Mouse (Mus musculus) ZHBTc4 (cell line): ENCODE data around the gene Cldn15.
A peak's percentile ranks its signal among the peaks of the same experiment; 100 is the strongest.
"Not testable (repeated sequence)": the region's sequence is repeated elsewhere in the genome, so short reads cannot be mapped to it uniquely, and the experiment has no call there.

Experiments used
- DNase-seq: peaks from one replicate; pipeline ENCODE4 v3.0.0-alpha.2; 2011; ENCODE audit warnings: low read depth, low spot score

Gene Cldn15

GRCm38 (mm10) chr5:136966331-136966730 lies at the start of gene Cldn15:
Gene Cldn15 (plus strand): TSS chr5:136966616.
- peak; percentile 59 for DNase-seq

DNA sequence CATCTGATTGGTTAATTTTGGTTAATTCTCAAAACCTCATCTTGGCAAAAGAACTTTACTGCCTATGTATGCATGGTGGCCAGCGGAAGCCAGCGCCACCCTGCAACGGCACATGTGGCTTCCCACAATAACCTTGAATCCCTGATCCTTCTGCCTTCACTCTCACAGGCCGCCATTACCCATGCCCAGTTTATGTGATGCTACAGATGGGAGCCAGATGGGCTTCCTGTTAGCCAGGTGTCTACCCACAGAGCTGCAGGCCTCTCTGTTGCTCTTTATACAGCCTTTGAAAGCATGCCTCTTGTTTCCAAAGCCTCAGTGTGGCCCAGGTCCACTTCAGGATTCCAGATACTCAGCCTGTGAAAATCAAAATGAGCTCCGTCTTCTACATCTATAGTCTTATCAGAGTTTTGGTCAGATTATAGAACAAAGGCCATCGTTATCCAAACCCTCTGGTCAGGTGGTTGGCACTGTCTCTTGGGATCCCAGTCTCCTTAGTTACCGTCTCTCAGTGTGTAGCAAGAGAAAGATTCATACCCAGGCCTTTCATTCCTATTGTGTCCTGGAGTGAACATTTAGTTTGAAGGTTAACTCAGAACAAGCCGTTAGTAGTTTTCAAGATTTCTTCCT lies 48.7 kb upstream of the Cldn15 start:
- no peak for DNase-seq

DNA sequence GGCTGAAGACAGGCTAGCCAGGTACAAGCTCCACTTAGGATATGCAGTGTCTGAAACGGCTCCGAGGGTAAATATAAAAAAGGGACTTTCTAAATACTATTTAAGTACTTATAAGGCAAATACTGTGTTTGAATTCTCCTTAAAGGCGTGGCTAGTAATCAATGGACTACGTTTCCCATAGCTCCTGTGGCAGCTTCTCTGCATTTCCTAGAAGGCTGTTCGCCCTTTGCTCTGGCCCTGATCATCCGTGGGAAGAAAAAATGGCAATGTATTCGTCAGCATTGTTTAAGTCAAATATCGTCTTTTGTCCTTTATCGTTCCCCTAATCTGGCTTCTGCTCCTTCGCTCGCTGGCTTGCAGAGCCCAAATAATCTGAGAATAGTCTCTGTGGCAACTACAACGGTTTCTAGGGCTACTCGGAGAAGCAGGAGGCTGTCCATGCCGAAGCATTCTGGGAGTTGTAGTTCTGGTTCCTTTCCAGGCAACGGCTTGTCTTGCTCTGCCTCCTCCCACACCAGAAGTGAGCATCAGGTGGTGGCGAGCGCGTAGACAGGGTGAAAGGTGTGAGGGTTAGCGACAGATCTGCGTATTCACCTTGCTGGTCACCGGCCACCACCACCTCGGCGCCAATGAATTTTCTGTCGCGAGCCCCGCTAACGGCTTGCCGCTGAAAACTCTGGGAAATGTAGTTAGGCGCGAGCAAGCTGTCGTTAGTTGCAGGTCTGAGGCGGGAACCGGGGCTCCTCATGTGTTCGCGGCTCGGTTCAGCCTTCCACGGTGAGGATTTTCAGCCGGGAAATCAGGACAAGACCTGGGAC lies 47.6 kb upstream of the Cldn15 start:
- peak; percentile 87 for DNase-seq

GRCm38 (mm10) chr5:136919546-136920301 lies 46.7 kb upstream of the Cldn15 start:
- no peak for DNase-seq

DNA sequence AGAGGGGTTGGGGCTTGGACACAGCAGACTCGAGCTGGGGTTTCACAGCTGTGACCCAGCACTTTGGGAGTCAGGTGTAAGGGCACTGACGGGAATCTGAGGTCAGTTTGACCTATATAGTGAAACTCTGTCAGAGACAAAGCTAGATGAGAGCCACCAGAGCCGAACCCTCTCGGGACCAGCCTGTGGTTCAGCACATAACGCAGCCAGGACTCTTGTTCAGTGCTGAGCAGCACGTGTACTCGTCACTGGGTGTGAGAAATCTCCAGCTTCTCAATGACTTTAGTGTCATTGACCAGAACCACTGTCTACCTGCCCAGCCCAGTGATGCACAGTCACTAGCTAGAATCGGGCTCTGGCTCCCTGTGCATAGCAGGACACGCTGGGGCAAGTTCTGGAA lies 43.6 kb upstream of the Cldn15 start:
- no peak for DNase-seq

- no peak for DNase-seq
Observed at GRCm38 (mm10) chr5:136923751-136924478, 42.5 kb upstream of the Cldn15 start.

- DNase-seq = peak; percentile 88
Observed at GRCm38 (mm10) chr5:136929073-136929472, 37.3 kb upstream of the Cldn15 start.

GRCm38 (mm10) chr5:136931896-136932295 lies 34.5 kb upstream of the Cldn15 start:
- no peak for DNase-seq

DNA sequence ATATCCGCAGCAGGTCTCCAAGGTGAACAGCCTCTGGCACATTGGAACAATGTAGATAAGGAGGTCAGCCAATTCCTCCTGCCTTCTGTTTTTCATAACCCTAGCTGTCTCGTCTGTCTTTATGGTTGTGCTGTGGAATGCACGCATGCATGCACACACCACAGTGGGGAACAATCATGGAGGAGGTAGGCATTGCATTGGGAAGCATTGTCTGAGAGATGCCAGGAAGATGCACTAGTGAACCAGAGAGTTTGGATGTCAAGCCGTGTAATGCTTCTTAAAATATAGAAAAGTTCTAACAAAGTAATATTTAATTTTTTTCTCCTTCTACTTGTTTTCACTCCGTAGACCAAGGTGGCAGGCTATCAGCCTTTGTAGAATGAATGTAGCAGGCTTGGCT lies 33.5 kb upstream of the Cldn15 start:
- peak; percentile 33 for DNase-seq

DNA sequence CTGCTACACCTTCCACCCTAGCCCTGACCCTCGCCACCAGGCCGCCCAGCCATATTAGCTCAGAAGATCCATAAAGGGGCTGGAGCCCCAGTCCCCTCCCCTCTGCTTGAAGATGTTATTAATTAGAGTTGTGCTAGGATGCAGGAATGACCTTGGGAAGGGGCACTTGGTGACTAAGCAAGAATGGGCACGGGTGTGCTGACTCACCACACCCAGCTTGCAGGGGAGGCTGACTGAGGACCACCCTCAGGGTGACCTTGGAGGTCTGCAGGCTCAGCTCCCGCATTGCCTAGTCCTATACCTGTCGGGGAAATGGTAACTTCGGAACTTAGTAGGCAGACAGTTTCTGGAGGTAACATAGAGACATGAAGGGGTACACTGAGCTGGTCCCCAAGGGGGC lies 32.5 kb upstream of the Cldn15 start:
- DNase-seq = peak; percentile 57

DNA sequence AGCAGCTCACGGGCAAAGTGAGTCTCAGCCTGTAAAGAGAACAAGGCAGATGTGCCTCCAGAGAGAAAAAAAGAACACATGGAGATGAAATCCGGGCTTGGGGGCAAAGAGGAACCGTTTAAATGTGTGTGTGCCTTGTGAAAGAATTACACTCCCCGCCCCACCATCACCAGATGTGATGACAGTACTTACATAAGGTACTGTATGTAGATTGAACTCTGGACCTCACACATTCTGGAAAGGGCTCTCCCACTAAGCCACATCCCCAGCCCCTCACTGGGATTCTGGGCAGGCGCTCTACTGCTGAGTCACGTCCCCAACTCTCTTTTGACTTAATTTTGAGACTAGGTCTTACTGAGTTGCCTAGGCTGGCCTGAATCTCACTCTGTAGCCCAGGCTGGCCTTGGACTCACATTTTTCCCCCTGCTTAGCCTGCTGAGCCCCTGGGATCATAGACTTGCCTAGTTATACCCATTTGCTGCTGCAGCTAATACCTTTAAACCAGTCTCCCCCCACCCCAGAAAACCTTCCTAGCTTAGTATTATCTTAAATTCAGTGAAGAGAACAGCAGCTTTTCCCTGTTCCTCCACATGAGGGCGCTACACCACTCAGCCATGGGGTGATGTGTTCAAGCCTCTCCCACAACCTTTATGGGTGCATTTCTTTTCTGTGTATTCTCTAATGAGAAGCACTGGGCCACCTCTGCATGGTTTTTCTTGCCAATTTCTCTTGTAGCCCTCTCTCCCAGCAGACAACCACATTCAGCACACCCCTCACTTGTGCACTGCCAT lies 30.3 kb upstream of the Cldn15 start:
- peak; percentile 81 for DNase-seq

DNA sequence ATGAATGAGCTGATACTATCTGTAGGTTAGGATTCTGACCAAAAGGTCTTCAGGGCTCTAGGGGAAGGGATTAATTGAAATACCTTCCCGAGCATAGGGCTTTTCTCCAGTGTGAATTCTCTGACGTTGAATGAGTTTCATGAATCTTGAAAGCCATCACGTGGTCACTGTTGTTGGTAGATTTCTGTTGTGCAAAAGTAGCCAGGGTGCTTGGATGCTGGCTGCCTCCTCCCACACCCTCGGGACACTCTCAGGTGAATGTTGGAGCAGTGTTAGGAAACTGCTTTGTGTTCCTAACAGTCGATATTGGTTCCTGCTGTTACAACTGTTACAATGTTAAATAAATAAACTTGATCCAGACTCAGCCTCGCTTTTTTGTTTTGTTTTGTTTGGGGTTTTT lies 29.7 kb upstream of the Cldn15 start:
- DNase-seq = no peak

DNA sequence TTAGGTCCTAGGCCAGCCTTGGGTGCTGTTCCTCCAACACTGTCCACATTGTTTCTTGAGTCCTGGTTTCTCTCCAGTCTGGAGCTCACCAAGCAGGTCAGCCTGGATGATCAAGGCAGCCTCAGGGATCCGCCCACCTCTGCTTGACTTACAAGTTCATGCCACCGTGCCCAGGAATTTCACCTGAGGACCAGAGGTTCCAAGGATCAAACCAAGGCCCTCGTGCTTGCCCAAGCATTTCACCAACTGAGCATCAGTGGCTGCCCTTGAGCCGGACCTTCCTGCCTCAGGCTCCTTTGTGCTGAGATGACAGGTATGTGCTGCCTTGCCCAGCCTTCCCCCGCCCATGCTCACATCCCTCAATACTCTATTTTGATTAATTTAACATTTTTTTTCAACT lies 28.8 kb upstream of the Cldn15 start:
- no peak for DNase-seq

DNA sequence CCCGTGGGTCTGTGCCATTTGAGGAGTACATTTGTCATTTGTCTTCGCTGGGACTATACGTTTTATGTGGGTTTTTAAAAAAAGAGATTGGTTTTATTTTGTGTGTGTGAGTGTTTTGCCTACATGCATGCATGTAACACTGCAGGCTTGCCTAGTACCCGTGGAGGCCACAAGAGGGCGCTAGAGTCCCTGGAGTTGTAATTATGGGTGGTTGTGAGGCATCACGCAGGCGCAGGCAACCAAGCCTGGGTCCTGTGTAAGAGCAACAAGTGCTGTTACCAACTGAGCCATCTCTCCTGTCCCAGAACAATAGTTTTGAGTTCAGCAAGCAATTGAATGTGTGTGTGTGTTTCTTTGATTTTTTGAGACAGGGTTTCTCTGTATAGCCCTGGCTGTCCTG lies 27.1 kb upstream of the Cldn15 start:
- DNase-seq = peak; percentile 85

DNA sequence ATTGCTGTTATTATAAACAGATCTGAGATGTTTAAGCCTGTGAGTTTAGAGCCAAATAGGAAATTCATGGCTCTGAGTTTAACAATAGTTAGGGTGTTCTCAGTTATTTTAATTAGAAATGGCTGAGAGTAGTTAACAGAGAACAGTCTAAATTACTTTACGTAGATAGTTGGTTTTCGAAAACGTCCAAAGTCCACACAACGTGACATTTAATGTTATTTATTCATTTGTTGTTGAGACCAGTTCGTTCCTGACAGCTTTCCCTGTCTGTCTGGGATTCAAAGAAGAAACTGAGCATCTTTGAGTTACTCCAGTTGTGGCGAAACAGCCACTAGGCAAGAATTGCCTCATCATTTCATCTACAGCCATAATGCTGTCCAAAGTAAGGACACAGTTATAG lies 26.4 kb upstream of the Cldn15 start:
- not testable (repeated sequence) for DNase-seq

DNA sequence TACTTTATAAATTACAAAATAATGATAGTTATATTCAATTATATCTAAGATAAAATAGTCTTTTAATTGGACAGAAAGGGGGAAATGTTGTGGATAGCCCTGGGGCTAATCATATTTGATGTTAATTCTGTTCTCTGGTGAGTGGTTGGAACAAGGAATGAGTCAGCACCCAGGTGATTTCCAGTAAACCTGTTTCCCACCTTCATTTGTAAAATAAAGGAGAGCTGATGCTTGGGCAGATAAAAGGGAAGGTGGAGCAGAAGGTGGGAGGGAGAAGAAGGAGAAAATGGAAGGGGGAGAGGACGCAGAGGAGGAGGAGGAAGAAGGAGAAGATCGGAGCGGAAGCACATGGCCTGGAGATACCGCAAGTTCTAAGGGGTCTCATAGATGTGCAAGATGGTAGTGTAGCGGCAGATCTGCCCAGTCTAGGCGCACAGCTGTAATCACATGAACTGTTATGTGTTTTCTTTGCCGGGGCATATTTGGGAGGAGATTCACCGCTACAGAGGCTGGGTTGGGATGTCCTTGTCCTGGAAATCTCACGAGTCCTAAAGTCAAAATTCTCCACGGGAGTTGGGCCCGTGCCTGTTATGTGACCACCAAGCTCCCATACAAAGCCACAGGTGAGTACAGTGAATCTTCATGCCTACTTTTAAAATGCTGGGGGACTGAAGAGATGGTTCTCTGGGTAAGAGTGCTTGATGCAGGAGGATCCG lies 25.4 kb upstream of the Cldn15 start:
- DNase-seq = peak; percentile 76

DNA sequence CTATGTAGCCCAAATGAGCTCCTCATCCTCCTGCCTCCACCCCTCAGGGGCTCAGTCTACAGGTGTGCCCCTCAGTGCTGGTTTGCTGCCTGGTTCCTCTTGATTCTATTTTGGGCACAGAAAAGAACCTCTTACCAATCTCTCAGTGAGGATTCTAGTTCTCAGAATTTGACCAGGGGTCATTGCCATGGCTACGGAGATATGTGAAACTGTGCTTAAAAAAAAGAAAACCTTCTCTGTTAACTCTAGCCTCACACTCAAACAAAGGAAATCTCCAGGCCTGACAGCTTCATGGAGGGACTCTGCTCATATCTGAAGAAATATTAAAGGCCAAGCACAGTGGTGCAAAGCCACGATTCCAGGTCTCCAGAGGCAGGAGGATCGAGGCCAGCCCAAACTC lies 23.6 kb upstream of the Cldn15 start:
- no peak for DNase-seq

- DNase-seq = no peak
Observed at GRCm38 (mm10) chr5:136943382-136943781, 23.0 kb upstream of the Cldn15 start.

DNA sequence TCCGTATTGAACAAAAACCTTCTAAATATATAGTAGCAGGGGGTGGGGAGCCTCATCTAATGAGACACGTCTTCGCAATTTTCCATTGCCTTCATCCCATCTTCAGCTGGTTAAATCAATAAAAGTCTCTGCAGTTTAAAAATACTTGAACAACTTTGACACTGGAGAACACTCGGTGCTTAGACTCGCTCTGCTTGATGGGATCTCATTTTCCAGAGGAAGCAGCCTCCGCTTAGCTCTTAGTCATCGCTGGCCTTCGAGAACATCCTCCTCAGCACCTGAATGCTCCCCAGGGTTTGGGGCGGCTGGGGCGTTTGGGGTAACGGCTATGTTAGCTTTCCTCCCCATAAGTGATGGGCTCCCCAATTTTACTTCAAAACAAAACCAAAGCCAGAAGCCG lies 21.3 kb upstream of the Cldn15 start:
- no peak for DNase-seq

DNA sequence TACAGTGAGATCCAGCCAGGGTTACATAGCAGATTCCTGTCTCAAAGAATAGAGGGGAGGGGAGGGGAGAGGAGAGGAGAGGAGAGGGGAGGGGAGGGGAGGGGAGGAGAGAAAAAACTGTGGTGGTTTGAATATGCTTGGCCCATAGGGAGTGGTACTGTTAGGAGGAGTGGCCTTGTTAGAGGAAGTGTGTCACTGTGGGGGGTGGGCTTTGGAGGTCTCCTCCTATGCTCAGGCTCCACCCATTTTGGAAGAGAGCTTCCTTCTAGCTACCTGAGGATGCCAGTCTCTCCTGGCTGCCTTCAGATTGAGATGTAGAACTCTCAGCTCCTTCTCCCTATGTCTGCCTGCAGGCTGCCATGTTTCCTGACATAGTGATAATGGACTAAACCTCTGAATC lies 18.5 kb upstream of the Cldn15 start:
- peak; percentile 82 for DNase-seq
